Mouse (Mus musculus) liver, embryonic 15.5 days (tissue): ENCODE measurements around the gene Cdk13. TPM values are rescaled to one million over a fixed set of nuclear protein-coding genes. Genes with fewer than 3 reads are reported as not detected.

Source experiments
- ATAC-seq: fragments of 200-750 bp; cut with Nextera tagmentation; 2 replicates; pipeline ENCODE4 v1.8.0; 2017; ENCODE audit warnings: moderate number of reproducible peaks, mild to moderate bottlenecking, moderate library complexity; ENCODE audit not compliant: insufficient read depth
- H3K27ac ChIP-seq: fragments of 300-500 bp; sonication (generic); replicated peaks from 2 replicates; pipeline ENCODE4 v1.5.1; 2015; ENCODE audit warnings: mild to moderate bottlenecking, inconsistent platforms
- H3K27me3 ChIP-seq: fragments of 300-500 bp; sonication (generic); 2 replicates; pipeline ENCODE4 v1.6.1; 2015; ENCODE audit warnings: mild to moderate bottlenecking, inconsistent platforms
- H3K36me3 ChIP-seq: fragments of 300-500 bp; sonication (generic); replicated peaks from 2 replicates; pipeline ENCODE4 v1.6.1; 2015; ENCODE audit warnings: moderate library complexity, mild to moderate bottlenecking, inconsistent platforms
- H3K4me1 ChIP-seq: fragments of 300-500 bp; sonication (generic); replicated peaks from 2 replicates; pipeline ENCODE4 v1.6.1; 2015; ENCODE audit warnings: inconsistent platforms
- H3K4me2 ChIP-seq: fragments of 300-500 bp; sonication (generic); 2 replicates; pipeline ENCODE4 v1.6.1; 2015; ENCODE audit warnings: moderate library complexity, mild to moderate bottlenecking, inconsistent platforms
- H3K4me3 ChIP-seq: fragments of 300-500 bp; sonication (generic); replicated peaks from 2 replicates; pipeline ENCODE4 v1.5.1; 2015; ENCODE audit warnings: mild to moderate bottlenecking, inconsistent platforms
- H3K9ac ChIP-seq: fragments of 300-500 bp; sonication (generic); 2 replicates; pipeline ENCODE4 v1.6.1; 2015; ENCODE audit warnings: moderate library complexity, mild to moderate bottlenecking, inconsistent platforms
- H3K9me3 ChIP-seq: fragments of 300-500 bp; sonication (generic); replicated peaks from 2 replicates; pipeline ENCODE4 v1.6.1; 2016; ENCODE audit warnings: inconsistent platforms
- WGBS: fragments of 180-500 bp; shearing (Covaris S2); methylation state at CpG from one replicate; pipeline ENCODE4 v1.1.7; 2015; ENCODE audit warnings: mixed read lengths; ENCODE audit not compliant: insufficient replicate concordance; 5-methylcytosine and 5-hydroxymethylcytosine counted together
- microRNA counts: library from miRNA; unstranded; fragments of <30 nt; microRNA quantifications from one replicate; lab custom pipeline; 2016
- microRNA-seq: library from miRNA; unstranded; fragments of <30 nt; microRNA quantifications from one replicate; pipeline ENCODE4, GENCODE M21; 2016
- polyA plus RNA-seq: library from polyadenylated mRNA; unstranded; fragments of >200 nt; fragmentation: Nextera tagmentation; extraction: Ambion mirVana; gene quantifications from 2 replicates; pipeline ENCODE4 v1.2.1, GENCODE M21; 2015

Cdk13 gene
- polyA plus RNA-seq, 1 experiment from 2014 or later, result 6.8 TPM

- H3K27me3 ChIP-seq, result no peaks in the 10 kb centered on the region
- peak; percentile 98 for ATAC-seq
- peak within 1 kb of the TSS; percentile 85 for H3K4me3 ChIP-seq
- peak within 1 kb of the TSS; percentile 94 for H3K27ac ChIP-seq
- under 1% methylated on average over 66 of the region's 66 CpGs for WGBS
- H3K9ac ChIP-seq, result peak within 1 kb of the TSS; percentile 90
- H3K4me1 ChIP-seq, result peaks cover 16% of the 10 kb centered on the region
- peak within 1 kb of the TSS; percentile 90 for H3K4me2 ChIP-seq
- peaks cover 4% of the 10 kb centered on the region; the same call in 1 of the 2 replicates for H3K36me3 ChIP-seq
- no peaks in the 10 kb centered on the region for H3K9me3 ChIP-seq
Measured at GRCm38 (mm10) chr13:17694911-17695699, 109.8 kb downstream of the Cdk13 start, which contains the start of the genes Mplkip and Sugct. Gene Mplkip, plus strand, starts transcription at chr13:17695192. Gene Sugct, minus strand, starts transcription at chr13:17695553.

DNA sequence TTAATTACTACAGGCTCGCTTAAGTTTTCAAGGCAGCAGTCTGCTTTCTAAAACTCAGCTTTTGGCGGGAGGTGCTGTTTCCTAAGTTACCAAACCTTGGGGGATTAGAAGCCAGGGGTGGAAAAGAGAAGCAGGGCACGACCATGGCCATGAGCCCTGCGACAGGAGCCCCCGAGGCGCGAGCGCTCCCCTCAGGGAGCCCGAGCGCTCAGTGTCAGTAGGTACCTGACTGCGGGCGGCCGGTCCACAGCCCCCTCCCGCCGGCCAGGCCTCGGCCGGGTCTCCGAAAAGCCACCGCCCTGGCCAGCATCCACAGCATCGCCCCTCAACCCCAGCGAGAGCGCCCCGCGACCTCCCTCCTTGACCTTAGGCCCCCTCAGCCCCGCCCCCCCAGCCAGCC, 110.5 kb downstream of the Cdk13 start:
- Histone ChIP-seq H3K27ac (peak overlapping the region; percentile 85), H3K9me3 (no peaks in the 10 kb centered on the region), H3K4me3 (peak overlapping the region; percentile 85), H3K27me3 (no peaks in the 10 kb centered on the region), H3K36me3 (peaks cover 4% of the 10 kb centered on the region; the same call in 1 of the 2 replicates), H3K9ac (peak overlapping the region; percentile 79), H3K4me1 (peaks cover 16% of the 10 kb centered on the region), H3K4me2 (peak overlapping the region; percentile 90)
- ATAC-seq, result peak; percentile 42
- 1% methylated on average over 25 of the region's 25 CpGs for WGBS

DNA sequence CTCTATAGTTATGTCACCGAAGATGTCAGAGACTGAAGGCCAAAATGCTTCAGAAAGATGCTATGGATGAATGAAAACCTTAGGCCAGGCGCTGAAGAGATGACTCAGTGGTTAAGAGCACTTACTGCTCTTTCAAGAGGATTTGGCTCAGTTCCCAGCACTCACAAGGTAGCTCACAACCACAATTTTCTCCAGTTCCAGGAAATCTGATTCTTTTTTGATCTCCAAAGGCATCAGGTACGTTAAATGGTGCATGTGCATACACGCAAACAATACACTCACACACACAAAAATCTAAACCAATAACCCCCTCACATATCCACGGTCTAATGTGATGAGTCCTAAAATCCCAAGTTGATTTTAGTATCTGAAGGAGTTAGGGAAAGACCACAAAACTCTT, 111.1 kb downstream of the Cdk13 start:
- 57% methylated on average over 5 of the region's 5 CpGs for WGBS
- peak overlapping the region; percentile 90 for H3K4me2 ChIP-seq
- ATAC-seq, result no peak
- H3K27me3 ChIP-seq, result no peaks in the 10 kb centered on the region
- H3K36me3 ChIP-seq, result peaks cover 4% of the 10 kb centered on the region; the same call in 1 of the 2 replicates
- no peaks in the 10 kb centered on the region for H3K9me3 ChIP-seq
- peaks cover 16% of the 10 kb centered on the region for H3K4me1 ChIP-seq
- H3K4me3 ChIP-seq, result peak overlapping the region; percentile 85
- H3K27ac ChIP-seq, result no peak overlapping the region; the same call in 1 of the 2 replicates
- no peak overlapping the region for H3K9ac ChIP-seq

DNA sequence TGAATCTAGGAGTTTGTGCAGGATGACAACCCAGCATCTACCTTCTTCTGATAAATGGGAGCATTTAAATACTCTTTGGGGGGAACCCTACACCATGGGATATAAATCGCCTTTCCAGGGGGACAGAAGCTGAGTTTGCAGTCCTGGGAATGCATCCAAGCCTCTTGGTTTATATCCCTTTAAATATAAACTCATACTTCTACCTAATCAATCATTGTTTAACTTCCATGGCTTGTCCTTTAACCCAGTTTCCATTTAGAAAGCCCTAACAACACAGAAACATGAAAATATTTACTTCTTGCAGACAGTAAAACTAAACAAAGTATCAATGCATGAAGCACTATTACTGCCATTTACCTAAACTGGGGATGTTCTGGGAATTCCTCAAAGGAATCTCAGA, 113.5 kb downstream of the Cdk13 start:
- Histone ChIP-seq H3K27me3 (no peaks in the 10 kb centered on the region), H3K4me2 (no peak overlapping the region), H3K36me3 (no peaks in the 10 kb centered on the region), H3K9me3 (no peaks in the 10 kb centered on the region), H3K4me1 (peaks cover 8% of the 10 kb centered on the region), H3K9ac (no peak overlapping the region), H3K27ac (no peak overlapping the region), H3K4me3 (no peak overlapping the region)
- ATAC-seq, result no peak
- 38% methylated on average over 1 of the region's 1 CpGs for WGBS

DNA sequence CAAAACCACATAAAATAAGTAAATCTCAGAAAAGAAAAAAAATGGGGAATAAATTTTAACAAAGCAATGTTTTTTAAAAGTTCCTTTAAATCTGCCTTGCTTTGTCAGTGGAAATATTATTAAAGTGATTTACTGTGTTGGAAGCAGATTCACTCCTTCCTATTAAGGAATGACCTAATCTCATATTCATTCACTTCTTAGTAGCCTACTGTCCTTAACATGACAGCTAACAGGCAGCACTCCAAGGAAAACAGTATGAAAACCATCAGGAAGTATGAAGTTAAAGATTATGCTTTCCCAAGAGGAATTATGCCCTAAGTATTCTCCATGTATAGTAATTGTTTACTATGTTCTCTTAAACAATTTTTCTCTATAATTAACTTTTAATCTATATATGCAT, 114.2 kb downstream of the Cdk13 start:
- H3K27ac ChIP-seq, result no peak overlapping the region
- peaks cover 8% of the 10 kb centered on the region for H3K4me1 ChIP-seq
- H3K27me3 ChIP-seq, result no peaks in the 10 kb centered on the region
- ATAC-seq, result no peak
- H3K4me2 ChIP-seq, result no peak overlapping the region
- H3K36me3 ChIP-seq, result no peaks in the 10 kb centered on the region
- no peak overlapping the region for H3K9ac ChIP-seq
- H3K4me3 ChIP-seq, result no peak overlapping the region
- H3K9me3 ChIP-seq, result no peaks in the 10 kb centered on the region

GRCm38 (mm10) chr13:17689461-17689860, 115.4 kb downstream of the Cdk13 start:
- H3K27me3 ChIP-seq, result no peaks in the 10 kb centered on the region

GRCm38 (mm10) chr13:17671122-17671521, 133.8 kb downstream of the Cdk13 start:
- Histone ChIP-seq H3K9ac (no peak overlapping the region), H3K36me3 (no peaks in the 10 kb centered on the region), H3K4me2 (no peak overlapping the region), H3K4me3 (no peak overlapping the region), H3K9me3 (no peaks in the 10 kb centered on the region), H3K4me1 (no peaks in the 10 kb centered on the region), H3K27ac (no peak overlapping the region), H3K27me3 (no peaks in the 10 kb centered on the region)
- 28% methylated on average over 1 of the region's 1 CpGs for WGBS
- peak; percentile 78 for ATAC-seq

More at GRCm38 (mm10) chr13:17689461-17689860, 115.4 kb downstream of the Cdk13 start:
- H3K27ac ChIP-seq, result no peak overlapping the region
- ATAC-seq, result no peak
- no peaks in the 10 kb centered on the region for H3K9me3 ChIP-seq
- H3K4me1 ChIP-seq, result peaks cover 8% of the 10 kb centered on the region
- no peak overlapping the region for H3K4me3 ChIP-seq
- H3K36me3 ChIP-seq, result no peaks in the 10 kb centered on the region
- H3K9ac ChIP-seq, result no peak overlapping the region
- no peak overlapping the region for H3K4me2 ChIP-seq

GRCm38 (mm10) chr13:17667380-17667779, 137.5 kb downstream of the Cdk13 start:
- no peak overlapping the region for H3K9ac ChIP-seq
- H3K36me3 ChIP-seq, result no peaks in the 10 kb centered on the region
- no peak for ATAC-seq
- no peak overlapping the region for H3K4me2 ChIP-seq
- no peak overlapping the region for H3K27ac ChIP-seq
- H3K4me3 ChIP-seq, result no peak overlapping the region
- no peaks in the 10 kb centered on the region for H3K27me3 ChIP-seq
- no peaks in the 10 kb centered on the region for H3K4me1 ChIP-seq
- 55% methylated on average over 1 of the region's 1 CpGs for WGBS
- no peaks in the 10 kb centered on the region for H3K9me3 ChIP-seq

MicroRNA genes within 50 kb of the gene (microRNA counts, 519-probe panel; counts per million panel counts)
- microRNA mmu-miR-466i (lab: Ali Mortazavi, UCI), result not detected

Small RNA genes lying within 50 kb of the gene (microRNA-seq; reads per million reads assigned to microRNA genes)
- gene Mir466i, result not detected

Other genes with a start within 250 kb of the Cdk13 start
- 19.0 and 22.5 TPM in 2 replicates for gene Mplkip, start 109.9 kb downstream of the Cdk13 start, polyA plus RNA-seq
- gene Sugct, start 109.5 kb downstream of the Cdk13 start, polyA plus RNA-seq, result 4.7 and 5.2 TPM in 2 replicates
- 18.2 TPM in 2 replicates for gene Rala, start 139.1 kb upstream of the Cdk13 start, polyA plus RNA-seq
- gene Yae1d1, start 188.3 kb upstream of the Cdk13 start, polyA plus RNA-seq, result 20.5 and 21.2 TPM in 2 replicates